Mouse (Mus musculus) CH12.LX (cell line): ENCODE data around the gene Ddx23. TPM values are rescaled to one million over a fixed set of nuclear protein-coding genes. Genes with fewer than 3 reads are reported as not detected.

Experiments used
- DNase-seq: peaks from one replicate; pipeline ENCODE4 v3.0.0-alpha.2; 2013; ENCODE audit errors: extremely low read depth
- H3K27ac ChIP-seq: 2 replicates; pipeline ENCODE4 v1.5.1; 2012; ENCODE audit warnings: low read depth, mild to moderate bottlenecking, control low read depth, moderate library complexity; ENCODE audit not compliant: insufficient read depth
- H3K27me3 ChIP-seq: replicated peaks from 2 replicates; pipeline ENCODE3; 2012; ENCODE audit warnings: inconsistent platforms
- H3K36me3 ChIP-seq, 2 experiments: replicated peaks in 1 of 2; 2 replicates each; pipeline versions ENCODE3 to v1.6.1; 2012; ENCODE audit warnings: inconsistent platforms in 1 of 2, low read length in 1 of 2, mild to moderate bottlenecking in 1 of 2, mixed read lengths in 1 of 2, moderate library complexity in 1 of 2; ENCODE audit not compliant: control insufficient read depth in 1 of 2, insufficient read depth in 1 of 2
- H3K4me1 ChIP-seq, 2 experiments: 2 replicates each; pipeline ENCODE4 v1.6.1; 2012; ENCODE audit warnings: inconsistent platforms in 1 of 2, moderate library complexity in 1 of 2; ENCODE audit not compliant: insufficient read depth in 2 of 2, control insufficient read depth in 1 of 2
- H3K4me2 ChIP-seq: 2 replicates; pipeline ENCODE4 v1.6.1; 2012; ENCODE audit warnings: low read depth, mild to moderate bottlenecking, control low read depth; ENCODE audit not compliant: poor library complexity, insufficient read depth, severe bottlenecking
- H3K4me3 ChIP-seq, 3 experiments: fragments of 150-350 bp in 1 of 3; sonication (generic) in 1 of 3; replicated peaks in 1 of 3; 2 replicates each; pipeline versions ENCODE3 to v1.5.1; 2011 to 2012; ENCODE audit warnings: low read depth in 2 of 3, low read length in 2 of 3, mild to moderate bottlenecking in 2 of 3, moderate library complexity in 2 of 3, control low read depth in 1 of 3, improper control_type of control experiment in 1 of 3, inconsistent platforms in 1 of 3, mixed read lengths in 1 of 3; ENCODE audit not compliant: poor library complexity in 1 of 3
- H3K79me2 ChIP-seq: replicated peaks from 2 replicates; pipeline ENCODE4 v1.6.1; 2012; ENCODE audit warnings: mild to moderate bottlenecking, moderate library complexity; ENCODE audit not compliant: control insufficient read depth, poor library complexity, insufficient read depth, severe bottlenecking; ENCODE audit errors: extremely low read depth
- H3K9ac ChIP-seq: 2 replicates; pipeline ENCODE4 v1.6.1; 2012; ENCODE audit warnings: low read depth, mild to moderate bottlenecking, control low read depth, moderate library complexity; ENCODE audit not compliant: insufficient read depth
- H3K9me3 ChIP-seq: replicated peaks from 2 replicates; pipeline ENCODE3; 2012; ENCODE audit warnings: low read length, inconsistent platforms, mixed read lengths
- BHLHE40 ChIP-seq: IDR thresholded peaks from 2 replicates; pipeline ENCODE4 v1.6.1; 2011; ENCODE audit warnings: mild to moderate bottlenecking, low read depth, low read length, improper control_type of control experiment
- CHD2 ChIP-seq: IDR thresholded peaks from 2 replicates; pipeline ENCODE4 v1.6.1; 2011; ENCODE audit warnings: low read length, improper control_type of control experiment
- CTCF ChIP-seq, 2 experiments: IDR thresholded peaks in 1 of 2; conservative IDR thresholded peaks in 1 of 2; 2 replicates each; pipeline ENCODE4 v1.5.1; 2011 to 2012; ENCODE audit warnings: low read depth in 2 of 2, low read length in 2 of 2, improper control_type of control experiment in 1 of 2, inconsistent platforms in 1 of 2, mild to moderate bottlenecking in 1 of 2, moderate library complexity in 1 of 2
- E2F4 ChIP-seq: IDR thresholded peaks from 2 replicates; pipeline ENCODE4 v1.6.1; 2011; ENCODE audit warnings: low read depth, low read length, improper control_type of control experiment; ENCODE audit not compliant: insufficient replicate concordance
- ETS1 ChIP-seq: conservative IDR thresholded peaks from 2 replicates; pipeline ENCODE4 v1.6.1; 2012; ENCODE audit warnings: low read depth, mild to moderate bottlenecking, inconsistent platforms, low read length, improper control_type of control experiment, moderate library complexity
- GABPA ChIP-seq: IDR thresholded peaks from 2 replicates; pipeline ENCODE4 v1.6.1; 2012; ENCODE audit warnings: low read depth, low read length, improper control_type of control experiment, inconsistent platforms; ENCODE audit not compliant: insufficient replicate concordance
- JUND ChIP-seq: conservative IDR thresholded peaks from 2 replicates; pipeline ENCODE4 v1.6.1; 2011; ENCODE audit warnings: low read depth, low read length, improper control_type of control experiment
- MAX ChIP-seq: IDR thresholded peaks from 2 replicates; pipeline ENCODE4 v1.6.1; 2011; ENCODE audit warnings: low read length, improper control_type of control experiment
- MEF2A ChIP-seq: IDR thresholded peaks from 2 replicates; pipeline ENCODE4 v1.6.1; 2014; ENCODE audit warnings: low read depth, mild to moderate bottlenecking, inconsistent platforms, low read length, improper control_type of control experiment, borderline replicate concordance
- MXI1 ChIP-seq: IDR thresholded peaks from 2 replicates; pipeline ENCODE4 v1.6.1; 2011; ENCODE audit warnings: mild to moderate bottlenecking, low read depth, low read length, improper control_type of control experiment
- NRF1 ChIP-seq: IDR thresholded peaks from 2 replicates; pipeline ENCODE4 v1.6.1; 2014; ENCODE audit warnings: low read depth, mild to moderate bottlenecking, inconsistent platforms, low read length, improper control_type of control experiment, moderate library complexity
- RAD21 ChIP-seq: IDR thresholded peaks from 2 replicates; pipeline ENCODE4 v1.6.1; 2011; ENCODE audit warnings: low read depth, mild to moderate bottlenecking, low read length, improper control_type of control experiment, moderate library complexity
- RCOR1 ChIP-seq: conservative IDR thresholded peaks from 2 replicates; pipeline ENCODE4 v1.6.1; 2012; ENCODE audit warnings: low read depth, mild to moderate bottlenecking, inconsistent platforms, low read length, improper control_type of control experiment
- SIN3A ChIP-seq: IDR thresholded peaks from 2 replicates; pipeline ENCODE4 v1.6.1; 2012; ENCODE audit warnings: low read length, improper control_type of control experiment, inconsistent platforms
- SMC3 ChIP-seq: IDR thresholded peaks from 2 replicates; pipeline ENCODE4 v1.6.1; 2011; ENCODE audit warnings: low read depth, low read length, improper control_type of control experiment
- USF1 ChIP-seq: IDR thresholded peaks from 2 replicates; pipeline ENCODE4 v1.6.1; 2014; ENCODE audit warnings: low read depth, mild to moderate bottlenecking, inconsistent platforms, low read length, improper control_type of control experiment
- USF2 ChIP-seq: conservative IDR thresholded peaks from 2 replicates; pipeline ENCODE4 v1.6.1; 2011; ENCODE audit warnings: low read depth, low read length, improper control_type of control experiment
- ZNF384 ChIP-seq: IDR thresholded peaks from 2 replicates; pipeline ENCODE4 v1.6.1; 2012; ENCODE audit warnings: low read depth, low read length, improper control_type of control experiment, inconsistent platforms
- dilution Hi-C: fragments of 300-500 bp; cut with MboI; formaldehyde crosslinking; loops from 2 replicates; pipeline ENCODE4 v1.14.3; 2020; ENCODE audit warnings: low sequenced_read_pairs; ENCODE audit not compliant: extremely low pct_unique_long_range_greater_than_20kb, extremely low pct_ligation_motif_present
- in situ Hi-C: fragments of 300-500 bp; cut with MboI; formaldehyde crosslinking; loops from 3 replicates; pipeline ENCODE4 v1.14.3; 2019; ENCODE audit warnings: low sequenced_read_pairs, low pct_ligation_motif_present, low pct_unique_long_range_greater_than_20kb, mixed read lengths
- polyA plus RNA-seq: library from polyadenylated mRNA; unstranded; fragments of >175 nt; gene quantifications from 2 replicates; pipeline ENCODE4 v1.2.1, GENCODE M21; 2012; ENCODE audit warnings: low read depth; ENCODE audit not compliant: insufficient read length
- total RNA-seq, 2 experiments: library from RNA; depleted of rRNA; stranded (reverse); fragments of 300-350 nt in 1 of 2; fragments of >200 nt in 1 of 2; gene quantifications; 2 replicates each; pipeline ENCODE4 v1.2.3; 2012 to 2014

Ddx23 gene
- total and polyA plus RNA-seq, 3 experiments: 58.5 to 148 (median 103) TPM

DNA sequence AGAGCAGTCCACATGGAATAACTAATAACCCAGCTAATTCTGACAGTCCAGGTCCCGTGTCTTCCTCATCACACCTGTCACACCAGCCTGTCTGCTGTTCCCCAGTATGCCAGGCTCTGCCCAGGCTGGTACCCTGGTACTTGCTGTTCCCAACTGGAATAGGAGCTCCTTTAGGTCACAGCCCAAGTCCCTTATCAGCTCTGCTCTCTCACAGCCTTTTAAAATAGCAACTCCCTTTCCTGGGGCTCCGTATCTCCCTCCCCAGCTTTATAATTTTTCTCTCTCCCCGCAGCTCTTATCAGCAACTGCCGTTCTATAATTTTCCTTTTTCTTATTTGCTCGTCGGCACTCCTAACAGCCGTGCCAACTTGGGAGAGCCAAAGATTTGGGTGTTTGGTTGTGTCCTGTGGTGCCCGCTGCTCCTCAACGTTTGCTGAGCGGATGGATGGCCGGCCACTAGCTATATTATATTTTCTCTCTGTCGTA, 56.6 kb downstream of the Ddx23 start:
- no peaks in the 10 kb centered on the region for H3K36me3 ChIP-seq
- H3K79me2 ChIP-seq: no peaks in the 10 kb centered on the region
- no peak overlapping the region for H3K27ac ChIP-seq
- DNase-seq: no peak
- in situ Hi-C loops (no loop called here), dilution Hi-C loops (no loop called here)
- TF ChIP-seq RAD21 (no peak), ETS1 (no peak), SMC3 (no peak), RCOR1 (no peak), MXI1 (no peak)
- H3K4me1 ChIP-seq: 0 out of 4 replicates have a peak, but pooled peaks cover 0 to 3% of the 10 kb centered on the region in 2 experiments
- H3K4me3 ChIP-seq: no peak overlapping the region
- H3K9me3 ChIP-seq: no peaks in the 10 kb centered on the region
- no peak overlapping the region for H3K9ac ChIP-seq
- peaks cover 93% of the 10 kb centered on the region for H3K27me3 ChIP-seq
- H3K4me2 ChIP-seq: no peak overlapping the region

GRCm38 (mm10) chr15:98604041-98604575, 58.6 kb downstream of the Ddx23 start:
- H3K9ac ChIP-seq: no peak overlapping the region
- H3K27ac ChIP-seq: no peak overlapping the region
- H3K36me3 ChIP-seq: no peaks in the 10 kb centered on the region
- in situ Hi-C loops: no loop called here
- H3K9me3 ChIP-seq: no peaks in the 10 kb centered on the region
- peaks cover 92% of the 10 kb centered on the region for H3K27me3 ChIP-seq
- H3K79me2 ChIP-seq: no peaks in the 10 kb centered on the region
- DNase-seq: no peak
- TF ChIP-seq ZNF384: no peak
- TF ChIP-seq E2F4: no peak
- TF ChIP-seq CHD2: no peak
- no peak for TF ChIP-seq BHLHE40
- TF ChIP-seq MEF2A: no peak
- TF ChIP-seq RCOR1: no peak
- TF ChIP-seq ETS1: no peak
- TF ChIP-seq CTCF (conservative IDR thresholded peaks at IDR 0.05 in 1 of 2, IDR thresholded peaks at IDR 0.05 in 1 of 2; ENCODE audit: low read depth in 2 of 2, low read length in 2 of 2): no peak
- no peak for TF ChIP-seq GABPA
- no peak for TF ChIP-seq MAX
- no peak for TF ChIP-seq USF1
- TF ChIP-seq JUND: no peak
- no peak for TF ChIP-seq USF2
- TF ChIP-seq SIN3A: no peak
- no peak for TF ChIP-seq NRF1
- H3K4me1 ChIP-seq: peaks cover 4 to 10% of the 10 kb centered on the region in 2 experiments; a peak in 3 of 4 replicates
- H3K4me3 ChIP-seq: no peak overlapping the region
- no peak overlapping the region for H3K4me2 ChIP-seq
- dilution Hi-C loops: no loop called here
